Mouse (Mus musculus) megakaryocyte, embryonic 14.5 days (primary cell): ENCODE results near the gene Brd7.

Experiments used
- FLI1 ChIP-seq: IDR thresholded peaks from 2 replicates; pipeline ENCODE4 v1.6.1; 2012; ENCODE audit warnings: low read length, inconsistent platforms, mixed read lengths
- GATA1 ChIP-seq: IDR thresholded peaks from 3 replicates; pipeline ENCODE4 v1.6.1; 2012; ENCODE audit warnings: mixed read lengths, low read length, inconsistent platforms, borderline replicate concordance

- TF ChIP-seq GATA1 (no peak), FLI1 (no peak)
Measured at GRCm38 (mm10) chr8:88349046-88349445, 12.9 kb downstream of the Brd7 start.
